Mouse (Mus musculus) forebrain, embryonic 14.5 days (tissue): Measurements from ENCODE around the gene Skp1a. TPM values are rescaled to one million over a fixed set of nuclear protein-coding genes. Genes with fewer than 3 reads are reported as not detected.
"Not testable (repeated sequence)": the region's sequence is repeated elsewhere in the genome, so short reads cannot be mapped to it uniquely, and the experiment has no call there.

Source experiments
- ATAC-seq: fragments of 200-750 bp; cut with Nextera tagmentation; 2 replicates; pipeline ENCODE4 v1.8.0; 2017; ENCODE audit warnings: mild to moderate bottlenecking, moderate library complexity
- DNase-seq: peaks from one replicate; pipeline ENCODE4 v3.0.0-alpha.2; 2015; ENCODE audit warnings: low spot score
- H3K27ac ChIP-seq: fragments of 300-500 bp; sonication (generic); 2 replicates; pipeline ENCODE4 v1.5.1; 2014; ENCODE audit warnings: low read depth, mild to moderate bottlenecking, control low read depth, low read length, moderate library complexity
- H3K27me3 ChIP-seq: fragments of 300-500 bp; sonication (generic); replicated peaks from 2 replicates; pipeline ENCODE4 v1.6.1; 2014; ENCODE audit warnings: low read length, control low read depth, mixed read lengths; ENCODE audit not compliant: control insufficient read depth, insufficient read depth
- H3K36me3 ChIP-seq: fragments of 300-500 bp; sonication (generic); 2 replicates; pipeline ENCODE4 v1.6.1; 2014; ENCODE audit warnings: low read length, control low read depth; ENCODE audit not compliant: control insufficient read depth, insufficient read depth
- H3K4me1 ChIP-seq: fragments of 300-500 bp; sonication (generic); 2 replicates; pipeline ENCODE4 v1.6.1; 2014; ENCODE audit warnings: antibody characterized with exemption, low read length, control low read depth; ENCODE audit not compliant: control insufficient read depth, insufficient read depth
- H3K4me2 ChIP-seq: fragments of 300-500 bp; sonication (generic); 2 replicates; pipeline ENCODE4 v1.6.1; 2014; ENCODE audit warnings: mild to moderate bottlenecking, control low read depth, low read length
- H3K4me3 ChIP-seq: fragments of 300-500 bp; sonication (generic); 2 replicates; pipeline ENCODE4 v1.5.1; 2014; ENCODE audit warnings: low read depth, low read length, control low read depth
- H3K9ac ChIP-seq: fragments of 300-500 bp; sonication (generic); 2 replicates; pipeline ENCODE4 v1.6.1; 2014; ENCODE audit warnings: mild to moderate bottlenecking, low read length, control low read depth, moderate library complexity
- H3K9me3 ChIP-seq: fragments of 300-500 bp; sonication (generic); replicated peaks from 2 replicates; pipeline ENCODE4 v1.6.1; 2016; ENCODE audit warnings: low read length, control low read depth, mixed read lengths; ENCODE audit not compliant: control insufficient read depth
- WGBS: fragments of 180-500 bp; shearing (Covaris S2); extraction: QIAGEN DNeasy Blood & Tissue Kit; methylation state at CpG from one replicate; pipeline ENCODE4 v1.1.7; 2014; 5-methylcytosine and 5-hydroxymethylcytosine counted together
- polyA plus RNA-seq: library from polyadenylated mRNA; unstranded; fragments of >200 nt; fragmentation: Nextera tagmentation; extraction: Ambion mirVana; gene quantifications from 2 replicates; pipeline ENCODE4 v1.2.1, GENCODE M21; 2014

The Skp1a gene
- 1,258 and 1,335 TPM in 2 replicates for polyA plus RNA-seq

GRCm38 (mm10) chr11:52231606-52232541 is at the start of gene Skp1a:
Gene Skp1a, plus strand, starts transcription at chr11:52231995.
- DNase-seq (peak; percentile 94), ATAC-seq (peak; percentile 93)
- peaks cover 14% of the 10 kb centered on the region for H3K4me1 ChIP-seq
- peak within 1 kb of the TSS; percentile 98 for H3K4me3 ChIP-seq
- peak within 1 kb of the TSS; percentile 99 for H3K9ac ChIP-seq
- peak within 1 kb of the TSS; percentile 69 for H3K4me2 ChIP-seq
- H3K9me3 ChIP-seq = no peaks in the 10 kb centered on the region
- H3K36me3 ChIP-seq = peaks cover 2% of the 10 kb centered on the region
- H3K27me3 ChIP-seq = no peaks in the 10 kb centered on the region
- under 1% methylated on average over 87 of the region's 87 CpGs for WGBS
- peak within 1 kb of the TSS; percentile 99 for H3K27ac ChIP-seq

- WGBS = 92% methylated on average over 8 of the region's 8 CpGs
- not testable (repeated sequence) for H3K4me3 ChIP-seq, H3K36me3 ChIP-seq, H3K9me3 ChIP-seq, DNase-seq, H3K9ac ChIP-seq, H3K4me1 ChIP-seq, ATAC-seq, H3K27ac ChIP-seq, H3K4me2 ChIP-seq, H3K27me3 ChIP-seq
Observed at GRCm38 (mm10) chr11:52196496-52197023, 35.2 kb upstream of the Skp1a start.

GRCm38 (mm10) chr11:52213887-52214286 is 17.9 kb upstream of the Skp1a start, which contains the start of gene Olfr1371:
Gene Olfr1371, minus strand, starts transcription at chr11:52213987.
- H3K9me3 ChIP-seq = no peaks in the 10 kb centered on the region
- H3K4me3 ChIP-seq = no peak within 1 kb of the TSS
- H3K27ac ChIP-seq = no peak within 1 kb of the TSS
- no peaks in the 10 kb centered on the region for H3K27me3 ChIP-seq
- H3K4me2 ChIP-seq = no peak within 1 kb of the TSS
- DNase-seq = no peak
- no peaks in the 10 kb centered on the region for H3K36me3 ChIP-seq
- no peak within 1 kb of the TSS for H3K9ac ChIP-seq
- H3K4me1 ChIP-seq = no peaks in the 10 kb centered on the region
- no peak for ATAC-seq

GRCm38 (mm10) chr11:52220282-52220681 is 11.5 kb upstream of the Skp1a start:
- peak; percentile 68; the same call in 1 of the 2 replicates for ATAC-seq
- no peaks in the 10 kb centered on the region for H3K4me1 ChIP-seq
- H3K27me3 ChIP-seq = no peaks in the 10 kb centered on the region
- WGBS = 11% methylated on average over 4 of the region's 4 CpGs
- peak; percentile 86 for DNase-seq
- H3K36me3 ChIP-seq = no peaks in the 10 kb centered on the region
- no peaks in the 10 kb centered on the region for H3K9me3 ChIP-seq
- no peak overlapping the region for H3K4me2 ChIP-seq
- H3K27ac ChIP-seq = no peak overlapping the region
- H3K4me3 ChIP-seq = no peak overlapping the region
- no peak overlapping the region for H3K9ac ChIP-seq

GRCm38 (mm10) chr11:52221921-52222320 is 9.9 kb upstream of the Skp1a start:
- not testable (repeated sequence) for H3K4me1 ChIP-seq, H3K36me3 ChIP-seq, H3K27me3 ChIP-seq, H3K4me2 ChIP-seq, H3K9ac ChIP-seq, H3K4me3 ChIP-seq, H3K9me3 ChIP-seq, H3K27ac ChIP-seq, ATAC-seq, DNase-seq
- 82% methylated on average over 6 of the region's 6 CpGs for WGBS

- H3K4me2 ChIP-seq = no peak overlapping the region
- no peaks in the 10 kb centered on the region for H3K9me3 ChIP-seq
- no peak overlapping the region for H3K9ac ChIP-seq
- no peaks in the 10 kb centered on the region for H3K36me3 ChIP-seq
- DNase-seq (no peak), ATAC-seq (no peak)
- no peaks in the 10 kb centered on the region for H3K27me3 ChIP-seq
- H3K4me1 ChIP-seq = no peaks in the 10 kb centered on the region
- no peak overlapping the region for H3K27ac ChIP-seq
- WGBS = 76% methylated on average over 6 of the region's 6 CpGs
- no peak overlapping the region for H3K4me3 ChIP-seq
Observed at GRCm38 (mm10) chr11:52222891-52223290, 8.9 kb upstream of the Skp1a start.

- Histone ChIP-seq H3K27ac (no peak overlapping the region), H3K4me1 (no peaks in the 10 kb centered on the region), H3K4me3 (no peak overlapping the region), H3K9me3 (no peaks in the 10 kb centered on the region), H3K9ac (no peak overlapping the region), H3K36me3 (no peaks in the 10 kb centered on the region), H3K27me3 (no peaks in the 10 kb centered on the region), H3K4me2 (no peak overlapping the region)
- WGBS = 13% methylated on average over 19 of the region's 19 CpGs
- ATAC-seq (no peak), DNase-seq (no peak)
Observed at GRCm38 (mm10) chr11:52223968-52224682, 7.7 kb upstream of the Skp1a start.

- Histone ChIP-seq H3K36me3 (no peaks in the 10 kb centered on the region), H3K9ac (no peak overlapping the region), H3K4me3 (no peak overlapping the region), H3K4me2 (no peak overlapping the region), H3K4me1 (peaks cover 4% of the 10 kb centered on the region; the same call in 1 of the 2 replicates), H3K27me3 (no peaks in the 10 kb centered on the region), H3K27ac (no peak overlapping the region), H3K9me3 (no peaks in the 10 kb centered on the region)
- no peak for DNase-seq
- ATAC-seq = no peak
- WGBS = 59% methylated on average over 3 of the region's 3 CpGs
Observed at GRCm38 (mm10) chr11:52225986-52226599, 5.7 kb upstream of the Skp1a start.
